Mouse (Mus musculus): Measurements from ENCODE around the gene Nxph3.

Nxph3 gene

GRCm38 (mm10) chr11:95514298-95514861, at the start of gene Nxph3:
Gene Nxph3 (minus strand): TSS chr11:95514570.
- peak; percentile 60 for DNase-seq (ENCODE audit: low read depth, low spot score)

DNA sequence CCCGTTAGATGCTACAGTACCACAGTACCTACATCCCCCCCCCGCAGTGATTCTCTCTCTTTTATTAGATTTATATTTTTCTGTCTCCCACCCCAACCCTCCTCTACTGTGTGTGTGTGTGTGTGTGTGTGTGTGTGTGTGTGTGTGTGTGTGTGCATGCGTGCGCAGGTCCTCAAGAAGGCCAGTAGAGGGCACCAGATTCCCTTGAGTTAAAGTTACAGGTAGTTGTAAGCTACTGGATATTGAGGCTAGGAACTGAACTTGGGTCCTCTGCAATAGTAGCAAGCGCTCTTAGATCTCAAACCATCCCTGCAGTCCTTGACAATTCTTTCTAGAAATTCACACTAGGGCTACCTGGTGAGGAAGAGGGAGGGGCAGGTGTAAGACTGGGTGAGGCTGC, 49.5 kb upstream of the Nxph3 start:
- DNase-seq (ENCODE audit: low read depth, low spot score): no peak

- no peak for DNase-seq (ENCODE audit: low read depth, low spot score)
These were observed 46.4 kb upstream of the Nxph3 start for GRCm38 (mm10) chr11:95560773-95561172.

- no peak for DNase-seq (ENCODE audit: low read depth, low spot score)
These were observed 45.4 kb upstream of the Nxph3 start for GRCm38 (mm10) chr11:95559761-95560160.

- DNase-seq (ENCODE audit: low read depth, low spot score): no peak
These were observed 43.3 kb upstream of the Nxph3 start for GRCm38 (mm10) chr11:95557719-95558118.

GRCm38 (mm10) chr11:95557032-95557431, 42.7 kb upstream of the Nxph3 start:
- no peak for DNase-seq (ENCODE audit: low read depth, low spot score)

DNA sequence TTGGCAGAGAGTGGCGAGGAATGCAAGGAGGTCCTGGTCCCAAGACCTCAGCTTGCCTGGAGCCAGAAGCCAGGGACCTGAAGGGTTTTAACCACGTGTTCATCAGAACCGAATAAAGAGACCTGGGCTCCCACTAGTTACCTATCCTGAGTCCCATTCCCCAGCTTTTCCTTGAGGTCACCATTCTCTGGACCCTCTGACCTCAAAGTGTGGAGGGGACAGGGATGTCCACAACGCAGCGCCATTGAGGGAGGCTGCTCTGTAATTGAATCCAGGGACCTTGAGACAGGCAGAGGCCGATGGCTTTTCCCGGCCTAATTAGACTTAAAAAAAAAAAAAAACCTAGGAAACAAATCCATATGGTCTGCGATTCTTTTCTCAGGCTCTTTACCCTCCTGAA, 40.9 kb upstream of the Nxph3 start:
- DNase-seq (ENCODE audit: low read depth, low spot score): no peak

DNA sequence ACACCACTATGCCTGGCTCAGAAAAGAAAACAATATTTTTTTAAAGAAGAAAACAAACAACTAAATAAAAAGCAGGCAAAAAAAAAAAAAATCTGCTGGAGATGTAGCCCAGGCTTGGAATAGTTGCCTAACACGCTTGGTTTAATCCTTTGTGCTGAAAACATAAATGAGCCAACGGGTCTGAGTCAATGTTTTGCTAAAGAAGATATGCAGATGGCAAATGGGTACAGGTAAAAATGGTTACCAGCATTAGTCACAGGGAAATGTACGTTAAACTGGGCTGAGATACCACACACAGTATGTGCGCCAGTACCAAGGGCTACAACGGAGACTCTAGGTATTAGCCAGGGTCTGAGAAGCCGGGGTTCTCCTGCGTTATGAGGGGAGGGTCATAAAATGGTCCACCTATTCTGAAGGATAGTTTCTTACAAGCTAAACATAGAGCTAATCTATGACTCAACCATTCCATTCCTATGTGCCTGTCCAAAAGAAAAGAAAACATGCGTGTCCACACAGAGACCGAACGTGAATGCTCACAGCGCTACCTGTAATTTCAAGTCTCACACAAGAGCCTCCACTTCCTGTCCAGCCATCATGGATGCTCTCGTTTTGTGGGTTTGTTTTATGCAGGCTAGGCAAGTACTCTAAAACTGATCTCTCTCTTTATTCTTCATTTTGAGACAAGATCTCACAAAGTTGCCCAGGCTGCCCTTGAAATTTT, 36.1 kb upstream of the Nxph3 start:
- DNase-seq (ENCODE audit: low read depth, low spot score): no peak

GRCm38 (mm10) chr11:95546021-95546782, 31.8 kb upstream of the Nxph3 start:
- DNase-seq (ENCODE audit: low read depth, low spot score): no peak

DNA sequence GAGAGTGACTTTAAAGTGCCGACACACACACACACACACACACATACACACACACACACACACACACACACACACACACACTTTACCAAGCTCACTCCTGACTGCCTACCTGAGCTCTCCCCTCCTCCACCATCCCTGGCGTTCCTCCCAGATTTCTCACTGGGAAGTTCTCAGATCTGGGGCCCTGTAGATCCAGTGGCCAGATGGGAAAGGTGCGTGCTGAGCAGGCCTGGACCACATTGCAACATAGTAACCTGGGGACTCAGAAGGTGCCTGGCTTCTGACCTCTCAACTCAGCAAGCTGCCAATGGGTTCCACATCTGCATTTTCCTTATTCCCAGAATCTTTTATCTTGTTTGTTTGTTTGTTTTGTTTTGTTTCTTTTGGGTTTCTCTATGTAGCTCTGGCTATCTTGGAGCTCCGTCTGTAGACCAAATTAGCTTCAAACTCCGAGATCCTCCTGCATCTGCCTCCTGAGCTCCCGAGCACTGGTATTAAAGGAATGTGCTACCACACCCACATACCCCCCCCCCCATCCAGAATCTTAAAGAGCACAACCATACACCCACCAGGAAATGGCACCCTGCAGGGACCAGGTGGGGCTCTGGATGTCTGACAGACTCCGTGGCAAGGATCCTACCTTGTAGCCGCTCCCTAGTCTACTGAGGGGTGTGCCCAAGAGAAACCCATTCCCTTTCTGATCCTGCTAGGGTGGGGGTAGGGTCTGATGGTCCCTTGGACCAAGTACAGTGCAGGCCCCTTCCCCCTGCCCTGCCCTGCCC, 30.4 kb upstream of the Nxph3 start:
- DNase-seq (ENCODE audit: low read depth, low spot score): no peak

- no peak for DNase-seq (ENCODE audit: low read depth, low spot score)
These were observed 26.4 kb upstream of the Nxph3 start for GRCm38 (mm10) chr11:95540637-95541385.

DNA sequence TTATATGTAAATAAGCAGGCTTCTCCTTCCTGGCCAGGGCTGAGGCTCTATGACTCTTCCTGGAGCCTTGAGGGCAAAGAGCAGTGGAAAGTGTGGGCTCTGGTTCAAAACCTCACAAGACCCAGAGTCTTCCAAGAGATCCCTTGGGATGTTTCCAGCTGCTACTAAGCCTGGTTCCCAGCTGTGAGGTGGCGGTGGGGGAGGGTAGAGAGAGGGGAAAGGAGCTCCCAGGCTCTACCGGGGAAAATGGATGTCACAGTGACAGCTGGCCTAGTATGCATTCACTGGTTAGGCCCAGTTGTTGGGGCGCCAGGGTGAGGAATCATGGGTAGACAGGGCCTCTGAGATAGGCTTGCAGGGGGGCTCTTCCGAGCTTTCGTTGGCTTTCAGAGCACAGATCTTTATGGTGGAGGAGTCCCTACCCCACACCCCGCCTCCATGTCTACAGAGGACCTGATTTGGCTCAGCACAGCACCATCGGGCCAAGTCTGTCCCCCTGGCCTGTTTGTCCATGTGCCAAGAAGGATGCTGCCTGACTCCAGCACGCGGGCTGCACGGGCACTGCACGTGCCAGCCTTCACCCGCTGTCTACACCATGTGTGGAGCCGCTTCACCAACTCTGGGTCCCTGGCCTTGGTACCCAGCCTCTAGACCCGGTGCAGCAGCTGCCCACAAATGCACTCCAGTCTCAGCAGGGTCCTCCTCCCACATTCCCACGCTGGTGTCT, 24.2 kb upstream of the Nxph3 start:
- no peak for DNase-seq (ENCODE audit: low read depth, low spot score)

DNA sequence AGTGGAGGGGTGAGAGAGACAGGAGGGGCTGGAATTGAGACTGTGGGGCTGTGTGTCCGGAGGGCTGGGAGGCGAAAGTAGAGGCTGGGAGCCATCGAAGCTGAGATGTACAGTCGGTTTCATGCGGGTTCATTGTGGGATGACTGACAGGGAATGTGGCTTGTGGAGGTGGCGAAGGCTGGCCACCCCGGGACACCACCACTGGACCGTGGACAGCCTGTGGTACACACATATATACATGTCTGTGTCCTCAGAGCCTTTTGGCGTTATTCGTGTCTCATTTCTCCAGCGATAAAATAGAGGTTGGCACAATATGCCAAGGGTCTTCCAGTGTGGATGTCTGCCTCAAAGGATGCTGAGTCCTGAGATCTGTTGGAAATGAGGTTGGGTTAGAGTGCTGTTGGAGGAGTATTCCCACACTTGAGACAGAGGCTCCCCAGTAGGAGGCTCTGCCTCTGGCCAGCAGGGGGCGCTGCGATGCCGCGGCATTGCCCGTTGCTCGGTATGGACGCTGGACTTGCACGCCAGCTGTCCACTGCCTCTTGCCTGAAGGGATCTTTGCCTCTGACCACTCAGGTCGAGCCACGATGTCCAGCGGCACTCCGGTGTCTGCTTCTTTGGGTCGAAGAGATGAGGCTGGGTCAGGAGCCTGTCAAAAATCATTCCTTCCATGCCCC, 19.3 kb upstream of the Nxph3 start:
- DNase-seq (ENCODE audit: low read depth, low spot score): peak; percentile 47

DNA sequence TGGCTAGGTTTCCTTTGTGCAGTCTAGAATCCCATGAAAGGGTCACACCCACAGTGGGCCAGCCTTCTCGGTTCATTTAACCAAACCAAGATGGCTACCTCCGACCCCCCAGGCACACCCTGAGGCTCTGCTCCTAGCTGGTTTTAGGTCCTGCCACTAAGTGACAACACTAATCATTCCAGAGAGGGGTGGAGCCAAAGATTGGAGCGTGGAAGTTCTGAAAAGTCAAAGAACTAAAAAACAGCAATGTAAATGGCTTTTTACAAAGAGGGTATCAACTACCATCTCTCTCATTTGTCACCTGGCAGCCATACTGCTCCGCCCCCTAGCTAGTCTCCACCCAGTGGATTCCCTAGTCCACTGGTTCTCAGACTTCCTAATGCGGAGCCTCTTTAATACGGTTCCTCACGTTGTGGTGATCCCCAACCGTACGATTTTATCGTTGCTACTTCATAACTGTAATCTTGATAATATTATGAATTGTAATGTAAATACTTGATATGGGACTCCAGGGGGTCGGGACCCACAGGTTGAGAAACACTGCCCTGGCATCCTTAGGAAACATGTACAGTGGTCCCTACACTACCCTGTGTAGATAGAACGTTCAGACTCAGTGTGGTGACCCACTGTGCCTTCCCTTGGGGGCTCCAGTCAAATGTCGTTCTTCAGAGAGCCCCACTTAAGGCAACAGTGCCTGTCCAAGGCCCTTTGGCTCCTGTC, 18.1 kb upstream of the Nxph3 start:
- no peak for DNase-seq (ENCODE audit: low read depth, low spot score)

GRCm38 (mm10) chr11:95528231-95528630, 13.9 kb upstream of the Nxph3 start:
- DNase-seq (ENCODE audit: low read depth, low spot score): no peak

GRCm38 (mm10) chr11:95527307-95527706, 12.9 kb upstream of the Nxph3 start:
- DNase-seq (ENCODE audit: low read depth, low spot score): no peak

- DNase-seq (ENCODE audit: low read depth, low spot score): peak; percentile 76
These were observed 7.2 kb upstream of the Nxph3 start for GRCm38 (mm10) chr11:95521563-95521962.

DNA sequence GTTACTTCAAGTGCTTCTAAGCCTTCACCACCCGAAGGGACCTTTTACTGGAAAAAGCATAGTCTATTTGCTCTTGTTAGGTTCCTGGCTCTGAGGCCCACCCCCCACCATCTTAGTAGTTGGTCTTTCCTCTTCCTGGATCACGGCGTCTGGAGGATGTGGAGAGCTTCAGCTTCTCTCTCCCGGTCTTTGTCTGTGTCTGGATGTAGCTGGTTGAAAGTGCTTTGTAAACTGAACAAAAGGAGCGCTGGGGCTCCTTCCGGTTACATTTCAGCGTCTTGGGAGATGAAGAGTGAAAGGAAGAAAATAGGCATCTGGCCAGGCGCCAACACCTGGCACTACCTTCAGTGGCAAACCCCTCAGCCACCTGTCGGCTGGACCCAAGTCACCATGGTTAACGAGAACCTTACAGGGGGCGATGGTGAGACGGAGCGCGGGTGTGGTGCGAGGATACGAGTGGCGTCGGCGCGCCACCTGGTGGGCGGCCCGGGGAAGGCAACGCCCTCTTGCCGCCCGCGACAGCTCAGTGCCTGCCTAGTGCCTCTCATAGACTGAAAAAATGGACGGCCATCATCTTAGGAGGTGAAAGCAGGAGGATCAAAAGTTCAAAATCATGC, 6.2 kb upstream of the Nxph3 start:
- peak; percentile 88 for DNase-seq (ENCODE audit: low read depth, low spot score)

- no peak for DNase-seq (ENCODE audit: low read depth, low spot score)
These were observed 5.6 kb upstream of the Nxph3 start for GRCm38 (mm10) chr11:95519996-95520395.

All from CD4-positive helper T cell, adult 2 months (primary cell).